Mouse (Mus musculus) small intestine, adult 2 months (tissue): Measurements from ENCODE around the gene Tubg1.

Source experiments
- CTCF ChIP-seq: fragments of 200-500 bp; IDR thresholded peaks from 2 replicates; pipeline ENCODE4 v1.5.1; 2012; ENCODE audit warnings: low read depth, mild to moderate bottlenecking, control low read depth, inconsistent platforms, low read length, moderate library complexity, mixed read lengths; ENCODE audit not compliant: insufficient replicate concordance, insufficient read length; ENCODE audit errors: extremely low read depth
- POLR2A ChIP-seq: fragments of 200-500 bp; IDR thresholded peaks from 2 replicates; pipeline ENCODE4 v1.6.1; 2012; ENCODE audit warnings: low read depth, mild to moderate bottlenecking, control low read depth, inconsistent platforms, low read length, moderate library complexity

DNA sequence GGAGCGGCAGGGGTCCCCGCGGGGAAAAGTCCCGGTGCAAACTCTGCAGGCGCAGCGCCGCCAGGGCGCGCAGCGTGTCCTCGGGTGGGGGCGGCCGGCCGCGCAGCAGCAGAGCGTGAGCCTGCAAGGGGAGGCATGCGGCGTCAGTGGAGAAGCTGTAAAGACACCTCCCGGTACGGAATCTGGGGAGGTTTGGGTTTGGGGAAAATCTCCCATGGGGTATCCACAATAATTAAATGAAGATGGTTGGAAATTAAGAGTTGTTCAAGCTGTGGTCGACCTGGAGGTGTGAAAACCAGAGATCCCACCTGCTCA, 44.6 kb downstream of the Tubg1 start:
- no peak for TF ChIP-seq CTCF
- no peak for TF ChIP-seq POLR2A
